In the genomic region with DNA sequence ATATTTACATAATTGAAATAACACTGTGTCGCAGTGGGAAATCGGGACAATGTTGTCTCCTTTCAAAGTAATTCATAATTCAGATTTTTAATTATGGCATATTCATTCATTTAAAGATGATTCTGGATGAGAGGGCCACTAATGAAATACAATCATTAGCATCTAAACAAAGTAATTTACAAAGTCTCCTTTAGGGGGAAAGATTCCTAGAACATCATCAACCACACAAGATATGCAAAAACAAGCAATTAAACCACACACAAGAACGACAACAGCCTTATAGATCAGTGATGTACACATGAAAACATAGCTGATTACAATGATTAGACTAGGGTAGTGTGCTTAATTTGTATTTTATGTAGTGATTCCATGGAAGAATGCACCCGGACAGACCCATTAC, we compare ENCODE assay signal across 26 mouse cellular contexts.
DNase-seq lines count a peak whose midpoint lies in the region; ATAC-seq and TF ChIP-seq lines count a peak whose summit lies in the region.
"Had no signal": no experiment of that assay in that cellular context is flagged by ENCODE, and none has a peak within 500 bp of the region (broad histone marks: within the 10 kb centered on the region; RNA-seq: fewer than 3 reads in every experiment).

No protein-coding gene starts in this region.

- no peak for TF ChIP-seq POLR2A in brain, embryonic 14.5 days (IDR thresholded peaks at IDR 0.05; ENCODE audit: borderline replicate concordance, extremely low read depth, insufficient read depth, insufficient read length, poor library complexity, severe bottlenecking)

- no peaks in the 10 kb centered on the region for H3K4me1 ChIP-seq in forebrain, embryonic 13.5 days
- no peaks in the 10 kb centered on the region for H3K4me1 ChIP-seq in forebrain, embryonic 10.5 days
- H3K4me1 ChIP-seq in forebrain, embryonic 15.5 days: no peaks in the 10 kb centered on the region
- H3K4me1 ChIP-seq in forebrain, embryonic 11.5 days (replicated peaks; ENCODE audit: control insufficient read depth, insufficient read depth, low read length): no peaks in the 10 kb centered on the region
- peaks cover 5% of the 10 kb centered on the region; the same call in 1 of the 2 replicates for H3K4me1 ChIP-seq in hindbrain, embryonic 13.5 days (replicated peaks)
- no peaks in the 10 kb centered on the region for H3K4me1 ChIP-seq in hindbrain, embryonic 16.5 days (ENCODE audit: control insufficient read depth, insufficient read depth, low read depth, low read length)
- H3K4me1 ChIP-seq: embryonic facial prominence, embryonic 13.5 days; embryonic facial prominence, embryonic 15.5 days had no signal

- ATAC-seq in forebrain, embryonic 13.5 days: 0 out of 2 replicates have a peak, but pooled peaks have one; percentile 50
- ATAC-seq in forebrain, embryonic 15.5 days (replicated peaks): 0 out of 2 replicates have a peak, but pooled peaks have one; percentile 32
- ATAC-seq in forebrain, embryonic 11.5 days (replicated peaks; ENCODE audit: low FRiP score): no peak
- 0 out of 2 replicates have a peak, but pooled peaks have one; percentile 17 for ATAC-seq in hindbrain, embryonic 13.5 days (ENCODE audit: low FRiP score)
- no peak; the same call in 1 of the 2 replicates for ATAC-seq in hindbrain, embryonic 16.5 days
- ATAC-seq: activated CD4-positive, CD25-positive, alpha-beta regulatory T cell, adult 4 months; CD4-positive, CD25-positive, alpha-beta regulatory T cell, adult 4 months; Patski had no signal

- no peaks in the 10 kb centered on the region for H3K27me3 ChIP-seq in forebrain, embryonic 13.5 days
- no peaks in the 10 kb centered on the region for H3K27me3 ChIP-seq in forebrain, embryonic 10.5 days (ENCODE audit: poor library complexity, severe bottlenecking)
- no peaks in the 10 kb centered on the region for H3K27me3 ChIP-seq in forebrain, embryonic 15.5 days
- H3K27me3 ChIP-seq in forebrain, embryonic 11.5 days (ENCODE audit: control insufficient read depth, insufficient read depth, low read length): no peaks in the 10 kb centered on the region
- H3K27me3 ChIP-seq in hindbrain, embryonic 13.5 days: no peaks in the 10 kb centered on the region
- H3K27me3 ChIP-seq in hindbrain, embryonic 16.5 days (replicated peaks; ENCODE audit: control insufficient read depth, insufficient read depth, low read length): no peaks in the 10 kb centered on the region
- H3K27me3 ChIP-seq: CH12.LX; embryonic facial prominence, embryonic 13.5 days; embryonic facial prominence, embryonic 15.5 days had no signal

- 66% methylated on average over 4 of the region's 4 CpGs for WGBS in forebrain, embryonic 13.5 days
- WGBS in forebrain, embryonic 10.5 days: 87% methylated on average over 4 of the region's 4 CpGs
- 63% methylated on average over 4 of the region's 4 CpGs for WGBS in forebrain, embryonic 15.5 days
- WGBS in forebrain, embryonic 11.5 days: 82% methylated on average over 4 of the region's 4 CpGs
- WGBS in hindbrain, embryonic 13.5 days: 78% methylated on average over 4 of the region's 4 CpGs
- 81% methylated on average over 4 of the region's 4 CpGs for WGBS in hindbrain, embryonic 16.5 days

- DNase-seq in forebrain, embryonic 10.5 days (ENCODE audit: extremely low spot score, low spot score): no peak
- DNase-seq in forebrain, embryonic 11.5 days (ENCODE audit: low spot score): no peak
- peak; percentile 45 for DNase-seq in brain, embryonic 14.5 days (ENCODE audit: low read depth)
- DNase-seq: adrenal gland, adult 8-10 months; adrenal gland, postnatal 14 days; adrenal gland, postnatal 36 days; B cell, adult 2 months; cerebellum, adult 11 months; cerebellum, adult 18-20 months; cerebellum, adult 8-10 months; cerebellum, adult 9-11 months; cerebellum, postnatal 14 days; cerebellum, postnatal 36 days; embryo, embryonic 11 days had no signal

- H3K4me2 ChIP-seq in forebrain, embryonic 13.5 days: no peak overlapping the region
- no peak overlapping the region for H3K4me2 ChIP-seq in forebrain, embryonic 15.5 days (replicated peaks)
- no peak overlapping the region for H3K4me2 ChIP-seq in forebrain, embryonic 11.5 days (ENCODE audit: low read depth, low read length, severe bottlenecking)
- H3K4me2 ChIP-seq in hindbrain, embryonic 13.5 days: no peak overlapping the region
- H3K4me2 ChIP-seq in hindbrain, embryonic 16.5 days (ENCODE audit: low read length): no peak overlapping the region
- H3K4me2 ChIP-seq: embryonic facial prominence, embryonic 13.5 days; embryonic facial prominence, embryonic 15.5 days had no signal

- H3K27ac ChIP-seq in forebrain, embryonic 13.5 days: no peak overlapping the region
- H3K27ac ChIP-seq in forebrain, embryonic 10.5 days: no peak overlapping the region
- no peak overlapping the region for H3K27ac ChIP-seq in forebrain, embryonic 15.5 days (replicated peaks)
- no peak overlapping the region for H3K27ac ChIP-seq in forebrain, embryonic 11.5 days (ENCODE audit: low read depth, low read length)
- no peak overlapping the region for H3K27ac ChIP-seq in hindbrain, embryonic 13.5 days
- no peak overlapping the region for H3K27ac ChIP-seq in hindbrain, embryonic 16.5 days (ENCODE audit: low read depth, low read length)
- H3K27ac ChIP-seq: embryonic facial prominence, embryonic 13.5 days; embryonic facial prominence, embryonic 15.5 days had no signal

- H3K9ac ChIP-seq in forebrain, embryonic 13.5 days: no peak overlapping the region
- H3K9ac ChIP-seq in forebrain, embryonic 15.5 days (replicated peaks): no peak overlapping the region
- H3K9ac ChIP-seq in forebrain, embryonic 11.5 days (ENCODE audit: low read length): no peak overlapping the region
- no peak overlapping the region for H3K9ac ChIP-seq in hindbrain, embryonic 13.5 days
- no peak overlapping the region for H3K9ac ChIP-seq in hindbrain, embryonic 16.5 days (ENCODE audit: low read depth, low read length)
- H3K9ac ChIP-seq: embryonic facial prominence, embryonic 13.5 days; embryonic facial prominence, embryonic 15.5 days had no signal

- H3K4me3 ChIP-seq in forebrain, embryonic 13.5 days: no peak overlapping the region
- no peak overlapping the region for H3K4me3 ChIP-seq in forebrain, embryonic 10.5 days
- H3K4me3 ChIP-seq in forebrain, embryonic 15.5 days: no peak overlapping the region
- no peak overlapping the region for H3K4me3 ChIP-seq in forebrain, embryonic 11.5 days (ENCODE audit: low read depth, low read length)
- H3K4me3 ChIP-seq in hindbrain, embryonic 13.5 days: no peak overlapping the region
- H3K4me3 ChIP-seq in hindbrain, embryonic 16.5 days (ENCODE audit: low read length): no peak overlapping the region
- H3K4me3 ChIP-seq: embryonic facial prominence, embryonic 13.5 days; embryonic facial prominence, embryonic 15.5 days; erythroblast, embryonic 14.5 days had no signal

- TF ChIP-seq CTCF in brain, embryonic 14.5 days (IDR thresholded peaks at IDR 0.05; ENCODE audit: borderline replicate concordance, extremely low read depth, insufficient read depth, insufficient read length): no peak

- no peaks in the 10 kb centered on the region for H3K36me3 ChIP-seq in forebrain, embryonic 13.5 days (ENCODE audit: poor library complexity, severe bottlenecking)
- H3K36me3 ChIP-seq in forebrain, embryonic 10.5 days (replicated peaks): no peaks in the 10 kb centered on the region
- H3K36me3 ChIP-seq in forebrain, embryonic 15.5 days: no peaks in the 10 kb centered on the region
- no peaks in the 10 kb centered on the region for H3K36me3 ChIP-seq in forebrain, embryonic 11.5 days (ENCODE audit: control insufficient read depth, insufficient read depth, low read length)
- H3K36me3 ChIP-seq in hindbrain, embryonic 13.5 days: no peaks in the 10 kb centered on the region
- H3K36me3 ChIP-seq in hindbrain, embryonic 16.5 days (ENCODE audit: control insufficient read depth, insufficient read depth, low read length): no peaks in the 10 kb centered on the region
- H3K36me3 ChIP-seq: embryonic facial prominence, embryonic 13.5 days; embryonic facial prominence, embryonic 15.5 days; G1E had no signal

- H3K9me3 ChIP-seq in forebrain, embryonic 13.5 days (replicated peaks): no peaks in the 10 kb centered on the region
- no peaks in the 10 kb centered on the region for H3K9me3 ChIP-seq in forebrain, embryonic 10.5 days
- H3K9me3 ChIP-seq in forebrain, embryonic 15.5 days: no peaks in the 10 kb centered on the region
- H3K9me3 ChIP-seq in forebrain, embryonic 11.5 days (ENCODE audit: control insufficient read depth, low read length): no peaks in the 10 kb centered on the region
- H3K9me3 ChIP-seq in hindbrain, embryonic 13.5 days: no peaks in the 10 kb centered on the region
- H3K9me3 ChIP-seq in hindbrain, embryonic 16.5 days (ENCODE audit: control insufficient read depth, low read length): no peaks in the 10 kb centered on the region
- H3K9me3 ChIP-seq: embryonic facial prominence, embryonic 13.5 days; embryonic facial prominence, embryonic 15.5 days; G1E had no signal

Comparison
In these comparisons a context has a peak if more than half of its experiments do, and no peak if none do; other contexts are left out.
1. ATAC-seq: peak in forebrain, embryonic 13.5 days (single experiment), forebrain, embryonic 15.5 days (single experiment) and hindbrain, embryonic 13.5 days (single experiment); none in forebrain, embryonic 11.5 days (single experiment) and hindbrain, embryonic 16.5 days (single experiment).